Mouse (Mus musculus) forebrain, embryonic 15.5 days (tissue): ENCODE measurements around the gene G430095P16Rik. TPM values are rescaled to one million over a fixed set of nuclear protein-coding genes. Genes with fewer than 3 reads are reported as not detected.
A peak's percentile ranks its signal among the peaks of the same experiment; 100 is the strongest.

ENCODE experiments used
- ATAC-seq: fragments of 200-750 bp; cut with Nextera tagmentation; replicated peaks from 2 replicates; pipeline ENCODE4 v1.8.0; 2017; ENCODE audit warnings: mild to moderate bottlenecking, moderate TSS enrichment, moderate library complexity
- H3K27ac ChIP-seq: fragments of 300-500 bp; sonication (generic); replicated peaks from 2 replicates; pipeline ENCODE4 v1.5.1; 2015; ENCODE audit warnings: mild to moderate bottlenecking, inconsistent platforms
- H3K27me3 ChIP-seq: fragments of 300-500 bp; sonication (generic); 2 replicates; pipeline ENCODE4 v1.6.1; 2015; ENCODE audit warnings: inconsistent platforms
- H3K36me3 ChIP-seq: fragments of 300-500 bp; sonication (generic); 2 replicates; pipeline ENCODE4 v1.6.1; 2015; ENCODE audit warnings: mild to moderate bottlenecking, inconsistent platforms
- H3K4me1 ChIP-seq: fragments of 300-500 bp; sonication (generic); 2 replicates; pipeline ENCODE4 v1.6.1; 2015; ENCODE audit warnings: inconsistent platforms
- H3K4me2 ChIP-seq: fragments of 300-500 bp; sonication (generic); replicated peaks from 2 replicates; pipeline ENCODE4 v1.6.1; 2015; ENCODE audit warnings: mild to moderate bottlenecking, inconsistent platforms
- H3K4me3 ChIP-seq: fragments of 300-500 bp; sonication (generic); 2 replicates; pipeline ENCODE4 v1.5.1; 2015; ENCODE audit warnings: mild to moderate bottlenecking, inconsistent platforms
- H3K9ac ChIP-seq: fragments of 300-500 bp; sonication (generic); replicated peaks from 2 replicates; pipeline ENCODE4 v1.6.1; 2015; ENCODE audit warnings: mild to moderate bottlenecking, inconsistent platforms
- H3K9me3 ChIP-seq: fragments of 300-500 bp; sonication (generic); 2 replicates; pipeline ENCODE4 v1.6.1; 2016; ENCODE audit warnings: inconsistent platforms
- WGBS: fragments of 180-500 bp; shearing (Covaris S2); methylation state at CpG from one replicate; pipeline ENCODE4 v1.1.7; 2015; ENCODE audit warnings: mixed read lengths; 5-methylcytosine and 5-hydroxymethylcytosine counted together
- polyA plus RNA-seq: library from polyadenylated mRNA; unstranded; fragments of >200 nt; fragmentation: Nextera tagmentation; extraction: Ambion mirVana; gene quantifications from 2 replicates; pipeline ENCODE4 v1.2.1, GENCODE M21; 2015

Gene G430095P16Rik
- 2.7 TPM in 2 replicates for polyA plus RNA-seq

DNA sequence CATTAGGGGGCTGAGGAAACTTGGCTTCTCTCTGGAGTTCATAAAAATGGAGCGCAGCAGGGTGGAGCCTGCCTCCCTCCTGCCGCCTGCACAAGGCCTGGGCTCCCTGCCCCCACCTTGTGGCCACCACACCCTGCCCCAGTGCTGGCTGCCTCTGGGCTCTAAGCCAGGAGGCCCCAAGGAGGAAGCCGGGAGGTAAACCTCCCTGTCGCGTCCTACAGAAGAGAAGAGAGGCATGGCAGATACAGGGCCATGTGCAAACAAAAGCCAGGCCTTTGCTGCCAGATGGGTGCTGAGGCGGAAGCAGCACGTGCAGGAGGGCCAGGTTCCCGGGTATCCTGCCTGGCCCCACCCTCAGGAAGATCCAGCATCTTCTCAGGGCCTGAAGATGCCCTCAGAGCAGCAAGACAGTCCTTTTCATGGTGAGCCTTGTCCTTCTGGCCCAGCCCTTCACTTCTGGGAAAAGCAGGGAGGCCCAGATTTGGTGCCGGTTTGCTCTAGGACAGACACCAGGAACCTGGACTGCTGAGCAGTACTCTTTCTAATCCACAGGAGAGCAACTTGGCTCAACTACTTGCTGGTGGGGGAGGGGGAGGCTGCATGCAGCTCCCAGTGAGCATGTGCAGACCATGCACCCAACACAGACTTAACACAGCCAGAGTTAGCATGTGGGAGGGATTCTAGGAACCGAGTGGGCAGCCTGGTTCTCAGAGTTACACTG, at the start of gene G430095P16Rik:
TSS of gene G430095P16Rik (plus strand) at position 158 of the 721 bp plus-strand sequence.
- H3K36me3 ChIP-seq, result peaks cover 50% of the 10 kb centered on the region
- WGBS, result 6% methylated on average over 10 of the region's 10 CpGs
- peaks cover 65% of the 10 kb centered on the region for H3K4me1 ChIP-seq
- H3K27me3 ChIP-seq, result no peaks in the 10 kb centered on the region
- H3K4me2 ChIP-seq, result peak within 1 kb of the TSS; percentile 5; the same call in 1 of the 2 replicates
- H3K4me3 ChIP-seq, result no peak within 1 kb of the TSS
- no peaks in the 10 kb centered on the region for H3K9me3 ChIP-seq
- peak within 1 kb of the TSS; percentile 39 for H3K9ac ChIP-seq
- H3K27ac ChIP-seq, result peak within 1 kb of the TSS; percentile 94
- peak; percentile 72 for ATAC-seq

DNA sequence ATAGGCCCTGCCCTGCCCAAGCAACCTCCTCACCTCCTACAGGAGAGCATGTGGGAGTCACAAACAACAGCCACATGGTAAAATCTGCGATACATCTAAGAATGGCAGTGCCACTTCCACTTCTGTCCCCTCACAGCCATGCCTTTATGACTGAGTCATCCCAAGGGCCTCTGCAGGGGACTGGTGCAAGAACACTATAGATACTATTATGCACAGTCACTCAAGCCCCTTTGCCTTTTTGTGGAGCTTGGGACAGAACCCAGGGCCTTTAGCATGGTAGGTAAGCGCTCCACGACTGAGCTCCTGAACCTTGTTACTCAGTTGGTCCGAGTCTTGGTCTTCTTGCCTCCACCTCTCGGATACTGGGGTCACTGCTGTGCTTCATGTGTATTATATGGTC, 45.5 kb upstream of the G430095P16Rik start:
- Histone ChIP-seq H3K9ac (no peak overlapping the region), H3K27ac (no peak overlapping the region), H3K36me3 (peaks cover 39% of the 10 kb centered on the region), H3K4me1 (no peaks in the 10 kb centered on the region), H3K4me3 (no peak overlapping the region), H3K27me3 (no peaks in the 10 kb centered on the region), H3K9me3 (no peaks in the 10 kb centered on the region), H3K4me2 (no peak overlapping the region)
- WGBS, result 93% methylated on average over 5 of the region's 5 CpGs
- no peak for ATAC-seq

DNA sequence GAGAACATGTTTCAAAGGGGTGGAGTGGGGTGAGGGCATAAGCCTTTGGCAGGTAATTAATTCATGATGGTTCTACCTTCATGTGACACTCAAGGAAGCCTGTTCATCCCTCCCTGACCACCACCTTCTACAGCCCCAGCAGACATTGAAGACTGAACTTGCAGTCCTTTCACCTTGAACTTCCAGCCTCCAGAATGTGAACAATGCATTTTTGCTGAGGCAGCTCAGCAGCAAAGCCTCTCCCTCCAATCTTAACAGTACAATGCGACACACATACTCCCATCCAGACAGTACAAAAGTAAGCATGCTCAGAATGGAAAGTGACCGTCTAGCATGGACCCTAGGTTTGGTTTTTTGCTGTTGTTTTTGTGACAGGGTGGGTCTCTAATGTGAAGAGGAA, 41.3 kb upstream of the G430095P16Rik start:
- WGBS, result 85% methylated on average over 2 of the region's 2 CpGs
- no peak overlapping the region for H3K4me3 ChIP-seq
- H3K4me2 ChIP-seq, result no peak overlapping the region
- no peaks in the 10 kb centered on the region for H3K9me3 ChIP-seq
- H3K27ac ChIP-seq, result no peak overlapping the region
- H3K27me3 ChIP-seq, result no peaks in the 10 kb centered on the region
- H3K4me1 ChIP-seq, result peaks cover 19% of the 10 kb centered on the region
- no peak overlapping the region for H3K9ac ChIP-seq
- H3K36me3 ChIP-seq, result no peaks in the 10 kb centered on the region
- ATAC-seq, result no peak

- Histone ChIP-seq H3K27me3 (no peaks in the 10 kb centered on the region), H3K4me2 (no peak overlapping the region), H3K36me3 (no peaks in the 10 kb centered on the region), H3K9ac (no peak overlapping the region), H3K4me1 (peaks cover 24% of the 10 kb centered on the region), H3K27ac (no peak overlapping the region), H3K4me3 (no peak overlapping the region), H3K9me3 (no peaks in the 10 kb centered on the region)
- no peak for ATAC-seq
- 85% methylated on average over 2 of the region's 2 CpGs for WGBS
These were observed 40.5 kb upstream of the G430095P16Rik start for GRCm38 (mm10) chr8:84682257-84682656.

- no peak for ATAC-seq
- no peak overlapping the region for H3K27ac ChIP-seq
- H3K4me2 ChIP-seq, result no peak overlapping the region
- peaks cover 38% of the 10 kb centered on the region for H3K4me1 ChIP-seq
- no peaks in the 10 kb centered on the region for H3K9me3 ChIP-seq
- H3K4me3 ChIP-seq, result no peak overlapping the region
- WGBS, result 39% methylated on average over 3 of the region's 3 CpGs
- no peak overlapping the region for H3K9ac ChIP-seq
- no peaks in the 10 kb centered on the region for H3K36me3 ChIP-seq
- H3K27me3 ChIP-seq, result no peaks in the 10 kb centered on the region
These were observed 38.3 kb upstream of the G430095P16Rik start for GRCm38 (mm10) chr8:84684537-84684936.

GRCm38 (mm10) chr8:84686191-84687002, 36.4 kb upstream of the G430095P16Rik start, which contains the start of gene Trmt1:
TSS of gene Trmt1 (plus strand) at chr8:84686307.
- Histone ChIP-seq H3K27me3 (no peaks in the 10 kb centered on the region), H3K36me3 (0 out of 2 replicates have a peak, but pooled peaks cover 3% of the 10 kb centered on the region), H3K4me1 (peaks cover 46% of the 10 kb centered on the region), H3K9ac (peak within 1 kb of the TSS; percentile 99), H3K9me3 (no peaks in the 10 kb centered on the region), H3K27ac (peak within 1 kb of the TSS; percentile 88), H3K4me3 (peak within 1 kb of the TSS; percentile 98), H3K4me2 (peak within 1 kb of the TSS; percentile 87)
- no peak for ATAC-seq
- 4% methylated on average over 20 of the region's 20 CpGs for WGBS

DNA sequence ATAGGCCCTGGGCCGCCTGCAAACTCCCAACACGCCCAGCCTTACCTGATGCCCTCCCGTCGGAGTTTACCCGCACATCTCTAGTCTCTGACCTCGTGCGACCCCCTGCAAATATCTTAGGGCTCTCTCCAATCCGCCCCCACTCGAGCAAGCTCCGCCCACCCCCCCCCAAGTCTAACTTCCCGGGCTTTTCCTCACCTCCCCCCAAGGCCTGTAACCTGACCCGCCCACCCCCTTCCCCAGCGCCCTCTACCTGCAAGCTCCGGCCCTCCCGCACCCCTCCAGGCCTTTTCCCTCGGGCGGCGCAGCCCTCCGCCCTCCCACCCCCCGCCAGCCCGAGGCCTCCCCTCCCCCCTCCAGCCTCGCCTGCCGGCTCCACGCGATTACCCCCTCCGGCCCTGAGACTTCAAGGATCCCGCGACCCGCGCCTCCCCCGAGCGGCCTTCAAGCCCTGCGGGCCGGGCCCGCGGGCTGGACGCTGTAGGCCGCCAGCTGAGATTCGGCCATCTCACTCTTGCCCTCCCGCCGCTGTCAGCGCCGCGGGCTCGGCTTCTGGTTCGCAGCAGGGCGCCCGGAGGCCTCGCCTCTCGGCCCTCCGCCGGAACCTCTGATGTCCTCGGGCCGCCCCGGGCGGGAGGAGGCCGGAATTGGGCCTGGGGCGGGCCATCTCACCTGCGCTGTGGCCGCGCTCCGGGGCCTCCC, 35.7 kb upstream of the G430095P16Rik start:
- no peaks in the 10 kb centered on the region for H3K27me3 ChIP-seq
- peak overlapping the region; percentile 99 for H3K9ac ChIP-seq
- ATAC-seq, result peak; percentile 29
- peaks cover 46% of the 10 kb centered on the region for H3K4me1 ChIP-seq
- under 1% methylated on average over 57 of the region's 62 CpGs for WGBS
- H3K9me3 ChIP-seq, result no peaks in the 10 kb centered on the region
- H3K4me2 ChIP-seq, result peak overlapping the region; percentile 87
- H3K27ac ChIP-seq, result peak overlapping the region; percentile 88
- H3K4me3 ChIP-seq, result peak overlapping the region; percentile 98
- peaks cover 8% of the 10 kb centered on the region; the same call in 1 of the 2 replicates for H3K36me3 ChIP-seq

DNA sequence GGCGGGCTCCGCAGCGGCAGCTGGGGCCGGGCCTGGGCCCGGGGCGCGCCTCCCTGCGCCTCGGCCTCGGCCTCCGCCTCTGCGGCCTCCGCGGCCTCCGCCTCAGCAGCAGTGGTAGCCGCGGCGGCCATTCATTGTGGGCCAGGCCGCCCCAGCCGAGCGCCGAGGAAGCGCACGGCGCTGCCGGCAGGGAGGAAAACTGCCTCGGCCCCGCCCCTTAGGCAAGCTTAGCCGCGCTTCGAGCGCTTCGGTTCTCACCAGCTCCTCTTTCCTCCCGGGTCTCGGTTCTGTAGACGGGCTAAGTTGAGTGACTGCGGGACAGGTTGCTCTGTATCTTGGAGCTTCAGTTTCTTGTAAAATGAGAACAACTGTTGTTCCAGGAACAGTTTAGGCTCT, 35.1 kb upstream of the G430095P16Rik start, which contains the start of gene Nacc1:
TSS of gene Nacc1 (minus strand) at position 158 of the 396 bp plus-strand sequence.
- Histone ChIP-seq H3K27ac (peak within 1 kb of the TSS; percentile 88), H3K27me3 (no peaks in the 10 kb centered on the region), H3K4me2 (peak within 1 kb of the TSS; percentile 87), H3K4me1 (peaks cover 46% of the 10 kb centered on the region), H3K4me3 (peak within 1 kb of the TSS; percentile 98), H3K9ac (peak within 1 kb of the TSS; percentile 99), H3K9me3 (no peaks in the 10 kb centered on the region), H3K36me3 (peaks cover 13% of the 10 kb centered on the region; the same call in 1 of the 2 replicates)
- ATAC-seq, result peak; percentile 86
- under 1% methylated on average over 37 of the region's 37 CpGs for WGBS

- Histone ChIP-seq H3K4me3 (peak overlapping the region; percentile 80), H3K27me3 (no peaks in the 10 kb centered on the region), H3K36me3 (peaks cover 23% of the 10 kb centered on the region; the same call in 1 of the 2 replicates), H3K4me2 (peak overlapping the region; percentile 87), H3K9ac (peak overlapping the region; percentile 66), H3K9me3 (no peaks in the 10 kb centered on the region), H3K27ac (peak overlapping the region; percentile 55; the same call in 1 of the 2 replicates), H3K4me1 (peaks cover 46% of the 10 kb centered on the region)
- WGBS, result under 1% methylated on average over 47 of the region's 47 CpGs
- ATAC-seq, result peak; percentile 86
These were observed 33.5 kb upstream of the G430095P16Rik start for GRCm38 (mm10) chr8:84689091-84689915.

GRCm38 (mm10) chr8:84693332-84693731, 29.5 kb upstream of the G430095P16Rik start:
- no peak overlapping the region for H3K9ac ChIP-seq
- 81% methylated on average over 4 of the region's 4 CpGs for WGBS
- no peaks in the 10 kb centered on the region for H3K9me3 ChIP-seq
- H3K27ac ChIP-seq, result no peak overlapping the region
- no peaks in the 10 kb centered on the region for H3K27me3 ChIP-seq
- H3K4me3 ChIP-seq, result no peak overlapping the region
- no peak overlapping the region for H3K4me2 ChIP-seq
- peaks cover 40% of the 10 kb centered on the region for H3K36me3 ChIP-seq
- ATAC-seq, result no peak
- peaks cover 16% of the 10 kb centered on the region for H3K4me1 ChIP-seq

GRCm38 (mm10) chr8:84695140-84695539, 27.7 kb upstream of the G430095P16Rik start:
- ATAC-seq, result no peak
- 90% methylated on average over 6 of the region's 6 CpGs for WGBS
- Histone ChIP-seq H3K4me1 (peaks cover 6% of the 10 kb centered on the region), H3K9me3 (no peaks in the 10 kb centered on the region), H3K4me3 (no peak overlapping the region), H3K9ac (no peak overlapping the region), H3K36me3 (peaks cover 47% of the 10 kb centered on the region), H3K4me2 (no peak overlapping the region), H3K27me3 (no peaks in the 10 kb centered on the region), H3K27ac (no peak overlapping the region)
